Mouse (Mus musculus): ENCODE data around the gene Grcc10.

DNA sequence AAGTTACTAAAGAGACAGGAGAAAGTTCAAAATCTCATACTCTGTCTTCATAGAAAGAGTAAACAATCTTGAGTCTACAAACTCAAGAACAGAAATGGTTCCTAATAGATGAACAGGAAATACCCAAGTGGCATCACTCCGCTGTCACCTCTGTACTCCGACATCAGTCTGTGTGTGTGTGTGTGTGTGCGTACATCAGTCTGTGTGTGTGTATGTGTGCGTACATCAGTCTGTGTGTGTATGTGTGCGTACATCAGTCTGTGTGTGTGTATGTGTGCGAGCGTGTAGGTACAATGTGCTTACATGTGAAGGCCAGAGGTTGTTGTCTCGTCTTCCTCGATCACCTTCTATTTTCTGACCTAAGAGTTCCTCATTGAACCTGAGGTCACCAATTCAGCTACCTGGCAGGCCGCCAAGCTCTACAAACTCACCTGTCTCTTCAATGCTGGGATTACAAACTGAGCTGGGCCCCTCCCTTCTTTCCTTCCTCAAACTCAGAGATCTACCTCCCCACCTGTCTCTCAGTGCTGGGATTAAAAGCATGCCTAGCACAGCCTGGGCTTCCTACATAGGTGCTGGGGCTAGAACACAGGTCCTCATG is 32.8 kb downstream of the Grcc10 start:
- no peak for TF ChIP-seq POLR2A (IDR thresholded peaks at IDR 0.05; ENCODE audit: low read depth, low read length)
- TF ChIP-seq CTCF (IDR thresholded peaks at IDR 0.05; ENCODE audit: extremely low read depth, insufficient read length, insufficient replicate concordance, low read depth, low read length), result no peak
